Mouse (Mus musculus) small intestine, adult 2 months (tissue): ENCODE measurements around the gene Ccl28. TPM values are rescaled to one million over a fixed set of nuclear protein-coding genes. Genes with fewer than 3 reads are reported as not detected.
"Not testable (repeated sequence)": the region's sequence is repeated elsewhere in the genome, so short reads cannot be mapped to it uniquely, and the experiment has no call there.

Experiments
- H3K27ac ChIP-seq: fragments of 200-500 bp; 2 replicates; pipeline ENCODE4 v1.5.1; 2012; ENCODE audit warnings: low read depth, low read length, control low read depth, inconsistent platforms; ENCODE audit not compliant: insufficient read depth
- H3K27me3 ChIP-seq: fragments of 200-500 bp; 2 replicates; pipeline ENCODE4 v1.6.1; 2012; ENCODE audit warnings: mild to moderate bottlenecking, moderate library complexity, low read length, inconsistent platforms; ENCODE audit not compliant: control insufficient read depth, insufficient read depth
- H3K36me3 ChIP-seq: fragments of 200-500 bp; 2 replicates; pipeline ENCODE4 v1.6.1; 2012; ENCODE audit warnings: mild to moderate bottlenecking, low read length, control low read depth, inconsistent platforms; ENCODE audit not compliant: control insufficient read depth, insufficient read depth
- H3K4me1 ChIP-seq: fragments of 200-500 bp; 2 replicates; pipeline ENCODE4 v1.6.1; 2012; ENCODE audit warnings: low read length, inconsistent platforms, mixed read lengths; ENCODE audit not compliant: control insufficient read depth, insufficient read depth, insufficient read length
- H3K4me3 ChIP-seq: fragments of 200-500 bp; 2 replicates; pipeline ENCODE4 v1.5.1; 2012; ENCODE audit warnings: low read depth, mild to moderate bottlenecking, control low read depth, inconsistent platforms, low read length, moderate library complexity
- CTCF ChIP-seq: fragments of 200-500 bp; IDR thresholded peaks from 2 replicates; pipeline ENCODE4 v1.5.1; 2012; ENCODE audit warnings: low read depth, mild to moderate bottlenecking, control low read depth, inconsistent platforms, low read length, moderate library complexity, mixed read lengths; ENCODE audit not compliant: insufficient replicate concordance, insufficient read length; ENCODE audit errors: extremely low read depth
- POLR2A ChIP-seq: fragments of 200-500 bp; IDR thresholded peaks from 2 replicates; pipeline ENCODE4 v1.6.1; 2012; ENCODE audit warnings: low read depth, mild to moderate bottlenecking, control low read depth, inconsistent platforms, low read length, moderate library complexity
- WGBS: fragments of 180-500 bp; shearing (Covaris S2); methylation state at CpG from one replicate; pipeline ENCODE4 v1.1.7; 2018; 5-methylcytosine and 5-hydroxymethylcytosine counted together
- polyA plus RNA-seq: library from polyadenylated mRNA; depleted of rRNA; stranded (reverse); fragments of >200 nt; gene quantifications from 2 replicates; pipeline ENCODE4 v1.2.3, GENCODE M21; 2012; rRNA removed

Gene Ccl28
- polyA plus RNA-seq, 1 experiment: 2.4 TPM

GRCm38 (mm10) chr13:119689709-119690038, 66.1 kb downstream of the Ccl28 start:
- Histone ChIP-seq H3K4me1 (peaks cover 2% of the 10 kb centered on the region; the same call in 1 of the 2 replicates), H3K27me3 (no peaks in the 10 kb centered on the region), H3K27ac (0 out of 2 replicates have a peak overlapping the region, but pooled peaks have one; percentile 29), H3K4me3 (peak overlapping the region; percentile 48), H3K36me3 (peaks cover 5% of the 10 kb centered on the region; the same call in 1 of the 2 replicates)
- no peak for TF ChIP-seq POLR2A
- TF ChIP-seq CTCF: no peak
- 6% methylated on average over 5 of the region's 5 CpGs for WGBS

- Histone ChIP-seq H3K27ac (peak within 1 kb of the TSS; percentile 87), H3K4me1 (peaks cover 2% of the 10 kb centered on the region; the same call in 1 of the 2 replicates), H3K36me3 (peaks cover 7% of the 10 kb centered on the region; the same call in 1 of the 2 replicates), H3K4me3 (peak within 1 kb of the TSS; percentile 93), H3K27me3 (no peaks in the 10 kb centered on the region)
- TF ChIP-seq CTCF (no peak), POLR2A (peak; percentile 93)
- under 1% methylated on average over 59 of the region's 59 CpGs for WGBS
Measured at GRCm38 (mm10) chr13:119690039-119690728, 66.6 kb downstream of the Ccl28 start, which contains the start of gene Hmgcs1. Gene Hmgcs1, plus strand, starts transcription at chr13:119690379.

- 1% methylated on average over 7 of the region's 7 CpGs for WGBS
- Histone ChIP-seq H3K27me3 (no peaks in the 10 kb centered on the region), H3K36me3 (peaks cover 9% of the 10 kb centered on the region), H3K4me1 (peaks cover 5% of the 10 kb centered on the region), H3K27ac (peak overlapping the region; percentile 87), H3K4me3 (peak overlapping the region; percentile 93)
- TF ChIP-seq POLR2A (no peak), CTCF (no peak)
Measured at GRCm38 (mm10) chr13:119690876-119691620, 67.4 kb downstream of the Ccl28 start.

GRCm38 (mm10) chr13:119691958-119692357, 68.3 kb downstream of the Ccl28 start:
- not testable (repeated sequence) for H3K27me3 ChIP-seq, H3K27ac ChIP-seq, H3K4me3 ChIP-seq, H3K4me1 ChIP-seq, H3K36me3 ChIP-seq
- WGBS: 61% methylated on average over 3 of the region's 3 CpGs

- Histone ChIP-seq H3K4me1 (peaks cover 5% of the 10 kb centered on the region), H3K4me3 (no peak overlapping the region), H3K36me3 (peaks cover 26% of the 10 kb centered on the region), H3K27ac (no peak overlapping the region), H3K27me3 (no peaks in the 10 kb centered on the region)
- 77% methylated on average over 4 of the region's 4 CpGs for WGBS
- TF ChIP-seq CTCF (no peak), POLR2A (no peak)
Measured at GRCm38 (mm10) chr13:119695676-119696075, 72.1 kb downstream of the Ccl28 start.

- no peak overlapping the region for H3K27ac ChIP-seq
- TF ChIP-seq CTCF (no peak), POLR2A (no peak)
- peaks cover 3% of the 10 kb centered on the region for H3K4me1 ChIP-seq
- H3K36me3 ChIP-seq: peaks cover 31% of the 10 kb centered on the region
- no peaks in the 10 kb centered on the region for H3K27me3 ChIP-seq
- WGBS: 60% methylated on average over 1 of the region's 1 CpGs
- H3K4me3 ChIP-seq: no peak overlapping the region
Measured at GRCm38 (mm10) chr13:119696496-119696895, 72.9 kb downstream of the Ccl28 start.

- H3K4me1 ChIP-seq: peaks cover 3% of the 10 kb centered on the region
- H3K4me3 ChIP-seq: no peak overlapping the region
- H3K36me3 ChIP-seq: peaks cover 44% of the 10 kb centered on the region
- 81% methylated on average over 4 of the region's 4 CpGs for WGBS
- no peaks in the 10 kb centered on the region for H3K27me3 ChIP-seq
- TF ChIP-seq CTCF (no peak), POLR2A (no peak)
- no peak overlapping the region for H3K27ac ChIP-seq
Measured at GRCm38 (mm10) chr13:119698436-119698835, 74.8 kb downstream of the Ccl28 start.

Other genes starting within 250 kb of the Ccl28 start
- gene Paip1, start 195.2 kb upstream of the Ccl28 start, polyA plus RNA-seq: 5.9 and 10.7 TPM in 2 replicates
- 3.2 and 8.6 TPM in 2 replicates for gene 4833420G17Rik, start 161.1 kb upstream of the Ccl28 start, polyA plus RNA-seq
- gene Tmem267, start 135.8 kb upstream of the Ccl28 start, polyA plus RNA-seq: 2.8 and 5.6 TPM in 2 replicates
- 0.96 and 1.6 TPM in 2 replicates for gene 3110070M22Rik, start 135.4 kb upstream of the Ccl28 start, polyA plus RNA-seq
- gene Hmgcs1, start 66.6 kb downstream of the Ccl28 start, polyA plus RNA-seq: 7.8 and 14.3 TPM in 2 replicates
- gene Nim1k, start 132.1 kb downstream of the Ccl28 start, polyA plus RNA-seq: 0.05 TPM in 2 replicates
- gene Zfp131, start 167.1 kb downstream of the Ccl28 start, polyA plus RNA-seq: 1.6 and 3.6 TPM in 2 replicates
- not detected in 2 replicates for gene AF067063, start 206.4 kb downstream of the Ccl28 start, polyA plus RNA-seq
- gene D13Ertd608e, start 212.2 kb downstream of the Ccl28 start, polyA plus RNA-seq: not detected in 2 replicates